Mouse (Mus musculus) layer of hippocampus, postnatal 14 days (tissue): ENCODE results near the gene St3gal4. TPM values are rescaled to one million over a fixed set of nuclear protein-coding genes. Genes with fewer than 3 reads are reported as not detected.

Source experiments
- DNase-seq, 2 experiments: peaks; one replicate each; pipeline ENCODE4 v3.0.0; 2021 to 2022; ENCODE audit warnings: low spot score in 2 of 2, mixed read lengths in 1 of 2
- total RNA-seq, 2 experiments: library from RNA; stranded (reverse); gene quantifications; 2 replicates each; pipeline ENCODE4 v1.2.3; 2021

The St3gal4 gene
- total RNA-seq, 2 experiments from 2014 or later, result 26.5 to 28.6 TPM

GRCm38 (mm10) chr9:35051666-35052065, 67.4 kb downstream of the St3gal4 start:
- DNase-seq, result no peak

DNA sequence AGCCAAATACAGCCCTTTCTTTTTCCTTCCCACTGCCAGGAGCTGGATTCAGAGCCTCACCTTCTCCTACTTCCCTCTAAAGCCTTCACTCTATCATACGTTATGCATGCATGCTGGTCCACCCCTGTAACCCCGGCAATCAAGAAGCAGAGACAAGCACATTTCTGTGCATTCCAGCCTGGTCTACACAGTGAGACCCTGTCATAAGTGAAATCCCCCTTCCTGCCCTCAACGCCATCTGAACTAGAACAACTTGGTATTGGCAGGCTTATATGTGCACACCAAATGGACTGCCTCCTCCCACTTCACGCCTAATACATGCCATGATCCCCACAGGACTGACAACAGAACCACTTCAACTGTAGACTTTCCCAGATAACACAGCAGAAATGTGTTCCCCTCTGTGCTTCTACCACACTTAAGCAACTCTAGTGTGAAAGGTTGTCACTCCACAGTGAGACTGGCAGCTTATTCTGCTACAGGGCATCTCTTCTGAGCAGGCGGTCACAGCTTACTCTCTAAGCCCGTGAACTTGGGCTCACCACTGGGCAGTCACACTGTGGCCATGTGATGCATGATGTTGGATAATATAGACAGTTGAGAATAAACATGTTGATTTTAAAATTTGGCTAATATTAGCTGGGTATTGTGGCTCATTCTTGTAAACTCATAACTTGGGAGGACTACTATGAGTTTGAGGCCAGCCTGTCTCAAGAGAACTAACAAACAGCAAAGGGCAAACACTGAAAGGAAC, 68.2 kb downstream of the St3gal4 start:
- DNase-seq, result no peak

- no peak for DNase-seq
These were observed 69.1 kb downstream of the St3gal4 start for GRCm38 (mm10) chr9:35049891-35050527.

GRCm38 (mm10) chr9:35048449-35048848, 70.6 kb downstream of the St3gal4 start:
- no peak for DNase-seq

- peak in 1 of 2 experiments; percentile 50 for DNase-seq
These were observed 73.3 kb downstream of the St3gal4 start for GRCm38 (mm10) chr9:35045756-35046155.

- DNase-seq, result no peak
These were observed 74.0 kb downstream of the St3gal4 start for GRCm38 (mm10) chr9:35045031-35045531.

- no peak for DNase-seq
These were observed 74.6 kb downstream of the St3gal4 start for GRCm38 (mm10) chr9:35044458-35044857.

DNA sequence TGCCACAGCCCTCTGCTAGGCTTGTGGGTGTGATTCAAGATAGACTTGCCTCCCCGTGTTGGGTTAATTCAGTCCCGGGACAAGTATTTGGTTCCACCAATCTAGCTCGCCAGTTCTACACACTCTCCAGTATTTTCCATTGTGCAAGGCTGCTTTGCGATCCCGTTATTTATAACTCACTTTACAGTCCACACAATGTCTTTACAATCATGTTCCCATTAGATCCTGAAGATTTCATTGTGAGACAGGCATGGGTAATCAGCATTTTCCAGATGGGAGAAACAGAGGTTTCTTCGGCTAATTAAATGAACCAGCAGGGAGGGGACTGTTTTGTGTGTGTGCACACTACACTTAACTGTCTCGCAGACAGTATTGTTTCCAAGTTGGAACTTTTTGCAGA, 75.4 kb downstream of the St3gal4 start:
- DNase-seq, result no peak

DNA sequence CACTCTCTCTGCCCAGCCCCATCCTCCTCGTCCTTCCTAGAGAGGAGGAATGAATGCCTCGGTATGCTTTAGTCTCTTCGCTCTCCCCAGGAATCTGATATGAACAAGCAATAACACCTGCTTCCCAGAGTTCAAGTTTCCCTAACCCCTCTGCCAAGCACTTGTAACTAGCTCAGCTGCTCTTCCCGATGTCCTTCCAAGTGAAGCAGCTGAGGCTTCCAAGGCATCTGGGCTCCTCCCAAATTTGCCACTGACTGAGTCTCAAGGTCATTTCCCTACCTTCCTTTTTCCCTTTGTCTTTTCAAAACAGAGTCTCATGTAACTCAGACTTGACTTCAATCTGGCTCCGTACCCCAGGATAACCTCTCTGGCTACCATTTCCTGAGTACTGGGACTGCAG, 77.6 kb downstream of the St3gal4 start:
- DNase-seq, result no peak

DNA sequence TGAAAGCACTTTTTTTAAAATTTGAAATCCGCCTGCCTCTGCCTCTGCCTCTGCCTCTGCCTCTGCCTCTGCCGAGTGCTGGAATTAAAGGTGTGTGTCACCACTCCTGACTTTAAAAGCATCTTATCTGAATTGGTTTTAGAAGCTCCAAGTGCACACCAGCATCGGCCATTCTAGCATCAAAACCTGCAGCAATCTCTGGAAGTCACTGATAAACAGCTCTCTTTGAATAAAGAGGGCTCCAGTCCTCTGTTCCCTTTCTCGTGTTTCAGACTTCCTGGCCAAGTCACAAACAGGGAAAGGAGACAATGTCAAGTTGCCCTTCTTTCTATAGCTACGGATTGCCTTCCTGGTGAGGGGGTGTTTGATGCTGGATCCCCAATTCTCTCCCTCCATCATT, 79.2 kb downstream of the St3gal4 start:
- no peak for DNase-seq

- peak in 1 of 2 experiments; percentile 66 for DNase-seq
These were observed 80.0 kb downstream of the St3gal4 start for GRCm38 (mm10) chr9:35038922-35039586.

- no peak for DNase-seq
These were observed 84.0 kb downstream of the St3gal4 start for GRCm38 (mm10) chr9:35035074-35035473.

DNA sequence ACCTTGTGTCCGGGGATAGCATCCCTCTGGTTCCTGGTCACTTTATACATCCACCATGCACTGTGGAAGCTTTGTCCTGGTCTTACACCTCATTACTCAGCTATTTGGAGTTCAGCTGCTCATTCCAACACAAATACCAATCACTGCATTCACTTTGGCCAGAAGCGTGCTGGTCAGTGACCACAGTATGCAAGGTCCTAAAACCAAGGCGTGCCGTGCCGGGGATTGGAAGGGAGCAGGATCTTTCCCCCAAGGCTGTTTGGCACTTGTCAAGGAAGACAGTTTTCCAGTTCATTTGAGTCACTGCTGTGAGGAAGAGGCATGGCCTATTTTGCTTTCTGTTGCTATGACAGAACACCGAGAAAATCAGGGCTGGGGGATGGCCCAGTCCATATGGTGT, 86.6 kb downstream of the St3gal4 start:
- no peak for DNase-seq

DNA sequence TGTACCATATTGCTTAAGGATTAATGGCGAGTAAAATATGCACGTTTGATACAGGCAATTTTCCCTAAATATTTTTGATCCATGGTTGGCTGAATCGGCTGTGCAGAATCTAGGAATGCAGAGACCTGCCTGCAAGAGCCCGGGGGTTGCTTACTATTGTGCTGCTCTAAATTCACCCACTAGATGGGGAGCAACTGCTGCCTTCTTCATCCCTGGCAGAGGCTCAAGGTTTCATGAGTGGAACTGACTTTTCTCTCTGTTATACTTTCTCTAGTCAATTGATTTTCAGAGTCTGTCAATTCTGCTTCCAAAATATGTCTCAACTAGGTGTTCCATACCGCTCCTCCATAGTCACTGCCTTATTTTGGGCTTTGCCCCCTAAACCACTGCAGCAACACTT, 88.2 kb downstream of the St3gal4 start:
- peak in 1 of 2 experiments; percentile 77 for DNase-seq

- DNase-seq, result no peak
These were observed 91.6 kb downstream of the St3gal4 start for GRCm38 (mm10) chr9:35027382-35027997.

GRCm38 (mm10) chr9:35026897-35027311, 92.2 kb downstream of the St3gal4 start:
- DNase-seq, result no peak

- no peak for DNase-seq
These were observed 92.8 kb downstream of the St3gal4 start for GRCm38 (mm10) chr9:35026311-35026710.

DNA sequence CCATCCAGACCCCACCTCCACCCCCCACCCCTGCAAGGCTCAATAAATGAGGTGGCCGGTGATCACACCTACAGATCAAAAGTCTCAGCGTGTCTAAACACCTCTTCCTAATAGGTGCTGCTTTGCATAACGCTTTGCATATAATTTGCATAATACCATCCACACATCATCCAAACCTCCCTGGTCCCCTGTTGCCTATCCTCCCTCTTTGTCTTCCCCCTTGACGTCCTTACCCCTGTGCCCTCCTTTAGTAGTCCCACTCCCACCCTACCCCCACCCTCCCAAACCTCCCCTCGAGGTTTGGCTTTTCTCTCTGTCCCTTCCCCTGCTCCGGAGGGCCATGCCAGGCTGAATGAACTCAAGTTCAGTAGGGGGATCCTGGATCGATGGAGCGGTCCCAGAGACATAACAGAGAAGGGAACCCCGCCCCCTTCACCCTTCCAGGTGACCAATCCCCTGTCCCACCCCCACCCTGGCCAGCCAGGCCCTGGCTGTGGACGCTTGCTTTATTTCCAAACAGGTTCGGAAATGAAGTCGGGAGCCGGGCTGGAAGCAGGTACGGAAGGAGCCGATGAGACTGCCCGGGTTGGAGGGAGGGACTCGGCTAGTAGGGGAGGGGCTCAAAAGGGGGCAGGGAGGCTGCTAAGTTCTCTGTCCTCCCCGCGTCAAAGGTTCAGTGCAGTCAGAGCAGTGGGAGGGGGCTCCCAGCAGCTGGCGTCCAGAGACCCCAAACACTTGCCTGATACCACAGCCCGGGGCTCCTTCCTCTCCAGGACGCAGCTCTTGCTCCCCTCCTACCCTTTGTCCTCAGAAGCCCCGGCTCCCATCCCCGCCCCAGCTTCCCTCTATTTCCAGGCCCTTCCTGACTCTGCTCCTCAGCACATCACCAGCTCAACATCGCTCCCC, 94.2 kb downstream of the St3gal4 start:
- no peak for DNase-seq

DNA sequence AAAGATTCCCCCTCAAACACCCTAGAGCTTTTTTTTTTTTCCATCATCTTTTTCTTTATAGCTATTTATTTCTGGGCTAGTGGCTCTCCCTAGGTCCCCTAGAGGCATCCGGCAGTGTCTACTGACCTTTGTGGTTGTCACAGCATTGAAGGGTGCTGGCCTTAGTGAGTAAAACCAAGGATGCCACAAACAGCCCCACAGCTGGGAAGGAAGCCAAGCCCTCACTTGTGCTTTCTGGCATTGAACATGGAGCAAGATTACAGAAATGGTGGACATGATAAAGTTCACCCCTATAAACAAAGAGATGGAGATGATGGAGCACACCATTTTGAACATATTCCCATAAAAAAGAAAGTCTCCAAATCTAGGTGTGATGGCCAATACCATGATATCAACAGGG, 97.3 kb downstream of the St3gal4 start:
- DNase-seq, result no peak

DNA sequence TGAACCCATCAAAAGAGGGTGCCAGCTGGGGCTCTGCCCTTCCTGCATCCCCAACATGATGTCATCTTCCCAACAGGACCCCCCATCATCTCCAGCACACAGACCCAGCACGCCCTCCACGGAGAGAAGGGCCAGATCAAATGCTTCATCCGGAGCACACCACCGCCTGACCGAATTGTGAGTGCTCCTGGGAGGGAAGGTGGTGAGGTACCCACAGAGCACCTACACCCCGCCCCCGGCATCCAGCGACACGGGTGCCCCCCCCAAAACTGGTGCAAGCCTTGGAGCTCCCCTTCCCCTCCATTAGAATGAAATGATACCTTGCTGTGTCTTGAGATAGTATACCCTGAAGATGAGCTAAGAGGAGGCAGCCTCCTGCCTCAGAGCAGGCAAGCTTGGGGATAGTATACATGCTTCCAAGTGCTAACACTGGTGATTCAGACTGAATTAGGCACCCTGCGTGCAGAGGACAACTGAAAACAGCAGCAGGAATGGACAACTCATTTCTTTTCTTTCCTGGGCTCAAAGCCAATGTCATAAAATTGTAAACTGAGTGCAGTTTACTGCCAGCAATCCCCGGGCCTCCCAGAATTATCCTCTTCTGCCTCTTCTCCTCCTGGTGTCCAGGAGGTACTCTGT, 98.9 kb downstream of the St3gal4 start:
- no peak for DNase-seq
